Mouse (Mus musculus): ENCODE results near the gene Rnaseh2c. TPM values are rescaled to one million over a fixed set of nuclear protein-coding genes. Genes with fewer than 3 reads are reported as not detected.
A peak's percentile ranks its signal among the peaks of the same experiment; 100 is the strongest.

Gene Rnaseh2c
- polyA plus RNA-seq, 1 experiment from 2014 or later = 200 TPM

DNA sequence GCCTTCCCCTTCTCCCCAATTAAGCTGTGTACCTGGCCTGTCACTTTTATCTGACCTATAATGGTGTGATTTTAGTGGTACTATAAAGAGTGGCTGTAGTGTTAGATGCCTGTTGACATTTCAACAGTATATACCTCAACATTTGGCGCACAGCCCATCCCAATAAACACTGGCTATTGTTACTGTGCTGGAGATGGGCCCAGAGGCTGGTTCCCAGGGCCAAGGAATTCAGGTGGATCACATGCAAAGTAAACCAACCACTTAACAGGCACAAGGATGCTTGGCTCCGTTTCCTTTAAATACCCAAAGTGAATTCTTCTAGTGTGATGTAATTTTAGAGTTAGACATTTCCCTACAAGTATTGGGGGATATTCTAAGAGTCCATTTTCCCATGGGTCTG, 13.3 kb downstream of the Rnaseh2c start:
- Histone ChIP-seq H3K4me1 (peaks cover 9% of the 10 kb centered on the region), H3K27ac (replicated peaks) (no peak overlapping the region), H3K9me3 (replicated peaks) (no peaks in the 10 kb centered on the region), H3K4me3 (no peak overlapping the region), H3K27me3 (ENCODE audit: low read depth, poor library complexity, severe bottlenecking) (0 out of 2 replicates have a peak, but pooled peaks cover 6% of the 10 kb centered on the region), H3K36me3 (no peaks in the 10 kb centered on the region)
- WGBS = 78% methylated on average over 2 of the region's 2 CpGs
- DNase-seq (ENCODE audit: low spot score) = no peak

DNA sequence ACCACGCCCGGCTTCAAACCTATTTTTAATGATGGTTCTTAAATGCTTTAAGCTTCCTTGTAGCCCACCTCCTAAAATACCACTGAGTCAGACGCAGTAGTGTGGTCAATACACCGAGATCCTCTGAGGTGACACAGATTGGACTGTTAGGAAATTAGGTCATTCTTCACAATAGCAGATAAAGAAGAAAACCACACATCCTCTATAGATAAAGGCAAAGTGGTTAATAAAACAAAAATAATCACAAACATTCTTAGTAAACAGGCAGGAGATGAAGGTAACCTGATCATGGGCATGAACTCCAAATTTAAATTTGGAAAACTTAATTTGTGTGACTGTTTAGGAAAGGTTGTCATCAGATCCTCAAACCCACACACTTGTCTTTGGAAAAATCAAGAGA, 18.3 kb downstream of the Rnaseh2c start:
- WGBS = 83% methylated on average over 4 of the region's 4 CpGs
- Histone ChIP-seq H3K4me1 (no peaks in the 10 kb centered on the region), H3K27me3 (ENCODE audit: low read depth, poor library complexity, severe bottlenecking) (no peaks in the 10 kb centered on the region), H3K9me3 (replicated peaks) (no peaks in the 10 kb centered on the region), H3K36me3 (no peaks in the 10 kb centered on the region), H3K4me3 (no peak overlapping the region), H3K27ac (replicated peaks) (no peak overlapping the region)
- DNase-seq (ENCODE audit: low spot score) = no peak

DNA sequence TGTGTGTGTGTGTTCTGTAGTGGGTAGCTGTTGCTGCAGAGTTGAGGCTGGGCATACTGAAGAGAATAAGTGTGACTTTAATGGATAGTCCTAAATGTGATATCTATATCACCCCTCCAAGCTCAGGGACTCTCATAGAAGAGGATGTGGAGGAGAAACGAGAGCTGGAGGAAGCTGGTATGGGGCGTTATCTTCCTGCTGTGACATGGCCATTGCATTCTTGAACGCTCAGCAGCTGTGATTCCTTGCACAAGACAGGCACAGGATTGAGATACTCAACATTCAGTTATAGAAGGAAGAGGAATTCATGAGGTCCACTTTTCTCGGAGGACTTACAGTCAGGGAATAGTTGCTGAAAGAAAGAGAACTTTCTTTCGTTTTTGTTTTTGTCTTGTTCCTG, 20.2 kb downstream of the Rnaseh2c start:
- Histone ChIP-seq H3K27me3 (ENCODE audit: low read depth, poor library complexity, severe bottlenecking) (no peaks in the 10 kb centered on the region), H3K4me3 (no peak overlapping the region), H3K36me3 (no peaks in the 10 kb centered on the region), H3K4me1 (no peaks in the 10 kb centered on the region), H3K9me3 (replicated peaks) (no peaks in the 10 kb centered on the region), H3K27ac (replicated peaks) (no peak overlapping the region)
- no peak for DNase-seq (ENCODE audit: low spot score)
- WGBS = 77% methylated on average over 5 of the region's 5 CpGs

DNA sequence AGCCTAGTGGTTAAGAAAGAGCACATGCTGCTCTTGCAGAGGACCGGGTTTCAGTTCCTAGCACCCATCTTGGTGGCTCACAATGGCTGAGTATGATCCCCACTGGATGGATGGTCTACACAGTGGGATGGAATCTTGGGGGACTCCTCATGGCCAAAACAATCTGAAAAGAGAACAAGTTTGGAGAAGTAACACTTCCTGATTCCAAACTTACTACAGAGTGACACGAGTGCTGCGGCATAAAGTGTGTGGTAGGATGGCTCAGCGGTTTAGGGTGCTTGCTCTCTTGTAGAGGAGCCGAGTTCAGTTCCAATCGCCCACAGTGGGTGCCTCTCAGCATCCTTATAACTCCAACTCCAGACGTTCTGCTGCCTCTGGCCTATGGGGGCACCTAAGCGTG, 23.6 kb downstream of the Rnaseh2c start:
- Histone ChIP-seq H3K27ac (replicated peaks) (no peak overlapping the region), H3K27me3 (ENCODE audit: low read depth, poor library complexity, severe bottlenecking) (no peaks in the 10 kb centered on the region), H3K4me3 (no peak overlapping the region), H3K4me1 (no peaks in the 10 kb centered on the region), H3K9me3 (replicated peaks) (no peaks in the 10 kb centered on the region), H3K36me3 (no peaks in the 10 kb centered on the region)
- no peak for DNase-seq (ENCODE audit: low spot score)
- 86% methylated on average over 8 of the region's 8 CpGs for WGBS

DNA sequence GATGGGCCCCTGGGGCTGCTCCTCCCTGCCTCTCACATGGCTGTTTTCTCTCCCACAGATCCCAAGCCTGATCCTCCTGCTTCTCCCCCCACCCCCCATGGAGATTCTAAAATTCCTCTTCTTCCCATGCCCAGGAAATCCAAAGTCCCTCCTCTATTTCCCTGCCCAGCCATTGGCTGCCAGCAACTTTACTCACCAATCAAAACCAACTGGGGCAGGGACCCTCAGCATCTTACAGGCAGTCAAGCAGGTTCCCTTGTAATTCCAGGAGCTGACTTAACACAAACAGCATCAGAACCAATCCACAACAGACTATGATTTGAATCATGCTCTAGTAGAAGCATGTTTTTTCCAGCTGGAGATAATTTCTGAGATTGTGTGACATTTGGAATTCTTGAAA, 28.2 kb downstream of the Rnaseh2c start:
- H3K27ac ChIP-seq (replicated peaks) = no peak overlapping the region
- H3K4me1 ChIP-seq = no peaks in the 10 kb centered on the region
- H3K9me3 ChIP-seq (replicated peaks) = no peaks in the 10 kb centered on the region
- no peak for DNase-seq (ENCODE audit: low spot score)
- H3K4me3 ChIP-seq = no peak overlapping the region
- no peaks in the 10 kb centered on the region for H3K36me3 ChIP-seq
- no peaks in the 10 kb centered on the region for H3K27me3 ChIP-seq (ENCODE audit: low read depth, poor library complexity, severe bottlenecking)

DNA sequence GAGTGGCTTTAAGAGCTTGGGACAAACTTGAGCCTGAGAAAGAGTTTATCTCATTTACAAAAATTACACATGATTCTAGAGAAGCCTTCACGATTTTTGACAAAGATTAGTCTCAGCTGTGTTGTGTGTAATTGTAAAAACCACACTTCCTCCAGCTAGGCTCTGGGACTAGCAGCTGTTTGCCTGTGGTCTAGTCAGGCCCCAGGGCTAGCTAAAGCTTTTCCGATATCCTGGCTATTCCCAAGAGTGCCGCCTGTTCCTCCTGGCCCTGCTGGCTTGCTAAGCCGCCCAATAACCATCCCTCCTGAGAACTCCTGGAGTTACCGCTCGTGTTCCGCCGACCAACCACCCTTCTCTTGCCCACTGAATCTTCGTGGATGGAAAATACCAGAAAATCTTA, 30.4 kb downstream of the Rnaseh2c start:
- H3K27ac ChIP-seq (replicated peaks) = no peak overlapping the region
- 79% methylated on average over 9 of the region's 9 CpGs for WGBS
- no peak overlapping the region for H3K4me3 ChIP-seq
- no peaks in the 10 kb centered on the region for H3K36me3 ChIP-seq
- no peak for DNase-seq (ENCODE audit: low spot score)
- peaks cover 11% of the 10 kb centered on the region for H3K4me1 ChIP-seq
- no peaks in the 10 kb centered on the region for H3K9me3 ChIP-seq (replicated peaks)
- H3K27me3 ChIP-seq (ENCODE audit: low read depth, poor library complexity, severe bottlenecking) = no peaks in the 10 kb centered on the region

DNA sequence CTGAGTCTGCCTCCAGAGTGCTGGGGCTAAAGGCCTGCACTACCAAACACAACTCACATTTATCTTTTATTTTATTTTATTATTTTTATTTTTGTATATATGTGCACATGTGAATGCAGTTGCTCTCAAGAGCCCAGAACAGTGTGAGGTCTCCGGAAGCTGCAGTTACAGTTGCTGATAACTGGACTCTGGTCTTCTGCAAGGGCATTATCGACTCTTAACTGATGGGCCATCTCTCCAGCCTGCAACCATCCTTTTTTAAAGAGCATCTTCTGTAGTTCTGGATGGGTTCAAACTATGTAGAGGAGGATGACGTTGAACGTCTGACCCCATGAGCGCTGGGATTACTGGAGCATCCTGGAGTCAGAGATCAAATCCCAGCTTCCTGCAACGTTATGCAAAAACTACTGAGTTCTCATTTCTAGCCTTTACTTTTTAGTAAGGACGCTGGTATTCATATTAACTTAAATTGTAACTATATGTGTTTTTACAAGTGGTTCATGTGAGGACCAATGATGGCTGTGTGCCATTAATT, 34.4 kb downstream of the Rnaseh2c start:
- WGBS = 83% methylated on average over 7 of the region's 7 CpGs
- H3K4me3 ChIP-seq = peak overlapping the region; percentile 83; the same call in 1 of the 2 replicates

DNA sequence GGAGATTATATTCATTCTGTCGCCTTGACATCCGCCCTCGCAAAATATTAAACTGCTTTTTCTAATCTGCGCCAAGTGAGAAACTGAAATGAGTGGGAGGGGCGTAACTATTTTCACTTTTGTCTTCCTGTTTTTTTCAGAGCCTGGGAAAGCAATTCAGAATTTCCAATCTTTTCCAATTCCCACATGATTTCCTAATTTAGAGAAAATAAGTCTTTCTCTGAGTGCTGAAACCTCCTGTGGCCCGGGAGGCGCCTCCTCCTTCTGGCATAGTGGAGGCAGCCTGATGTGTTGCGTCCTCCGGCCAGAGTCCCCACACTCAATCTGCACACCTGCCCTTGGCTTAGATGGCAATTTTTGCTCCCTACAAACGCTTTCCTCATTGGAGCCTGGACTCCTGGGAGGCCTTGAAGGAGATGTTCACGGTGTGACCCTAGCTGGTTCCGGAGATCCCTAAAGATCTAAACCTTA, 34.9 kb downstream of the Rnaseh2c start:
- no peak for DNase-seq (ENCODE audit: low spot score)
- Histone ChIP-seq H3K9me3 (replicated peaks) (no peaks in the 10 kb centered on the region), H3K27me3 (ENCODE audit: low read depth, poor library complexity, severe bottlenecking) (no peaks in the 10 kb centered on the region), H3K27ac (replicated peaks) (peak overlapping the region; percentile 94), H3K4me1 (peaks cover 27% of the 10 kb centered on the region), H3K36me3 (peaks cover 28% of the 10 kb centered on the region), H3K4me3 (peak overlapping the region; percentile 83)
- 47% methylated on average over 12 of the region's 12 CpGs for WGBS

More for the DNA sequence above, 34.4 kb downstream of the Rnaseh2c start:
- no peak for DNase-seq (ENCODE audit: low spot score)
- H3K36me3 ChIP-seq = peaks cover 23% of the 10 kb centered on the region
- no peaks in the 10 kb centered on the region for H3K27me3 ChIP-seq (ENCODE audit: low read depth, poor library complexity, severe bottlenecking)
- H3K4me1 ChIP-seq = peaks cover 27% of the 10 kb centered on the region
- H3K9me3 ChIP-seq (replicated peaks) = no peaks in the 10 kb centered on the region
- peak overlapping the region; percentile 94; the same call in 1 of the 2 replicates for H3K27ac ChIP-seq (replicated peaks)

DNA sequence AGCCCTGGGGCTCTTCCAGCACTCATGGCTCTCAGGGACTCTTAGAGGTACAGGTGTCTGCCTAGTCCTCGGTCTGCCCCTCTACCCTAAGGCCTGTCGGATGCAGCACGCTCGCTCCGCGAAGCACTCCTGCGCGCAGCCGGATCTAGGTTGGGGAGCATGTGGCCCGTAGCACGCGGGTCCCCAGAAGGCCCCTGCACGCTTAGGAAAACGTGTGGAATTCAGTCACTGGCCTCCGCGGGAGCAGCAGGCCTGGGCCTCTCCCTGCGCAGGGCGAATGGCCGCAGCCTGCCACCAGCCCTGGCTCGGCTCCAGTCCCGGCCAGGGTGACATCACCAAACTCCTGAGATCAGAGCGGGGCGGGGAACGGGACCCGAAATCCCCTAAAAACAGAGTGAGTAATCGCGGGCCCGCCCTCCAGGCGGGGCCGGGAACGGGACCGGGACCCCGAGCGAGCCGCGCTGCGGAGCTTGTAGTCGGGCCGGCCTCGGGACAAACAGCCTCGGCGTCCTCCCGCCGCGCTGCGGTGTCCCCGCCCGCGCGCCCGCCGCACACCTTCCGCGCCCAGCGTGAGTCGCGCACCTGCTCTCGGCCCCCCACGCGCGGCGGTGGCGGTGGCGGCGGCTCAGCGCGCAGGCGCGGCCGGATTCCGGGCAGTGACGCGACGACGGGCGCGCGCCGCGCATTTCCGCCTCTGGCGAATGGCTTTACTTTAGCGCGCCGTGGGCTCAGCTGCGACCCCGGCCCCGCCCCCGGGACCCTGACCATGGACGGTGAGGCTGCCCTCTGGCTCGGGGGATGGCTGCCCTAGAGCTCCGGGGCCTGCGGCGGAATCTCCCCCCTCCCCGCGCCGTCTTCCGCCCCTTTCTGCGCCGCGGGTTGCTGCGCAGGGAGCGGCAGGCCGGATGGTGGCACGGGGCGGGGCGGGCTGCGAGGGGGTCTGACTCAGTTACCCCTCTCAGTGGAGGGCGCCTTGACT, 35.7 kb downstream of the Rnaseh2c start, which contains the start of gene Rela:
TSS of gene Rela (plus strand) at position 415 of the 979 bp plus-strand sequence.
- H3K4me3 ChIP-seq = peak within 1 kb of the TSS; percentile 83
- H3K27me3 ChIP-seq (ENCODE audit: low read depth, poor library complexity, severe bottlenecking) = no peaks in the 10 kb centered on the region
- WGBS = under 1% methylated on average over 93 of the region's 109 CpGs
- H3K9me3 ChIP-seq (replicated peaks) = no peaks in the 10 kb centered on the region
- DNase-seq (ENCODE audit: low spot score) = peak; percentile 85
- H3K4me1 ChIP-seq = peaks cover 27% of the 10 kb centered on the region
- H3K27ac ChIP-seq (replicated peaks) = peak within 1 kb of the TSS; percentile 94
- peaks cover 35% of the 10 kb centered on the region for H3K36me3 ChIP-seq

DNA sequence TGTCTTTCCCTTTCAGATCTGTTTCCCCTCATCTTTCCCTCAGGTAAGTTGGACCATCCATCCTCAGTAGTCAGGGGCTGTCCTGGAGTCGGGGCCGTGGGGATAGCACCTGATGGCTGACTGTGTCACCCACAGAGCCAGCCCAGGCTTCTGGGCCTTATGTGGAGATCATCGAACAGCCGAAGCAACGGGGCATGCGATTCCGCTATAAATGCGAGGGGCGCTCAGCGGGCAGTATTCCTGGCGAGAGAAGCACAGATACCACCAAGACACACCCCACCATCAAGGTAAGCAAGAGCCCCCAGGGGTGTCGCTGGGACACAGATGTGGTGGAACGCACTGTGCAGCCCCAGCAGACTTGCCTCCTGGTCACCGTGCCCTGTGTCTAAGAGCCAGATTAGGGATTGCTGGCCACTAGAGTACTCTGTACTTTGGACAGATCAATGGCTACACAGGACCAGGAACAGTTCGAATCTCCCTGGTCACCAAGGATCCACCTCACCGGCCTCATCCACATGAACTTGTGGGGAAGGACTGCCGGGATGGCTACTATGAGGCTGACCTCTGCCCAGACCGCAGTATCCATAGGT, 36.8 kb downstream of the Rnaseh2c start:
- H3K27me3 ChIP-seq (ENCODE audit: low read depth, poor library complexity, severe bottlenecking) = no peaks in the 10 kb centered on the region
- H3K4me1 ChIP-seq = peaks cover 27% of the 10 kb centered on the region
- H3K36me3 ChIP-seq = peaks cover 46% of the 10 kb centered on the region
- WGBS = 95% methylated on average over 18 of the region's 18 CpGs
- H3K27ac ChIP-seq (replicated peaks) = no peak overlapping the region
- no peak for DNase-seq (ENCODE audit: low spot score)
- H3K9me3 ChIP-seq (replicated peaks) = no peaks in the 10 kb centered on the region
- H3K4me3 ChIP-seq = peak overlapping the region; percentile 83

DNA sequence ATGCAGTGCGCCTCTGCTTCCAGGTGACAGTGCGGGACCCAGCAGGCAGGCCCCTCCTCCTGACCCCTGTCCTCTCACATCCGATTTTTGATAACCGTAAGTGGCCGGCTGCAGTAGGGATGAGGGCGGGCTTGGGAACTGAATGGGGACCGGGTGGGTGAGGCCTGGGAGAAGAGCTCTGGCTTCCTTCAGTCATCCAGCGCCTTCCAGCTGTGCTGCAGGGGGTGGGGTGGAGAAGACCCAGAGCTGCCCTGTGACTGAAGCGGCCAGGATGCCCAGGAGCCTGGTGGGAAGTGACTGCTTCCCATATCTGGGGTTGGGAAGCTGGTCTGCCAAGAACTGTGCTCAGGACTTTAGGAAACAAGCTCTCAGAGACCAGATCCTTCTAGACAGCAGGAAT, 38.7 kb downstream of the Rnaseh2c start:
- no peaks in the 10 kb centered on the region for H3K9me3 ChIP-seq (replicated peaks)
- H3K27ac ChIP-seq (replicated peaks) = no peak overlapping the region
- H3K27me3 ChIP-seq (ENCODE audit: low read depth, poor library complexity, severe bottlenecking) = no peaks in the 10 kb centered on the region
- no peak overlapping the region for H3K4me3 ChIP-seq
- H3K36me3 ChIP-seq = peaks cover 63% of the 10 kb centered on the region
- no peak for DNase-seq (ENCODE audit: low spot score)
- H3K4me1 ChIP-seq = peaks cover 27% of the 10 kb centered on the region
- WGBS = 87% methylated on average over 9 of the region's 9 CpGs

DNA sequence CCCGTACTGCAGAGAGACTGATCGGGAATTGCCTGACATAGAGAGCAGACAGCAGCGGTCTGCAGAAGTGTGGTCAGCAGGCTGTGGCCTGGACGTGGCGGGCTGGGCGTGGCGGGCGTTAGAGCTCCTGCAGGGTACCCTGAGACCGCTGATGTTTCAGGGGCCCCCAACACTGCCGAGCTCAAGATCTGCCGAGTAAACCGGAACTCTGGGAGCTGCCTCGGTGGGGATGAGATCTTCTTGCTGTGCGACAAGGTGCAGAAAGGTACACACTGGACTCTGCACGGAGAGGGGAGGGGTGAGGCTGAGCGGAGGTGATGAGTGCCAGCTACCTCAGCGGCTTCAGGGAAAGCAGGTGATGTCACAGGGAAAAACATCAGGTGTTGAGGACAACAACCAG, 39.3 kb downstream of the Rnaseh2c start:
- H3K4me1 ChIP-seq = peaks cover 27% of the 10 kb centered on the region
- H3K27ac ChIP-seq (replicated peaks) = no peak overlapping the region
- no peak for DNase-seq (ENCODE audit: low spot score)
- 94% methylated on average over 17 of the region's 17 CpGs for WGBS
- H3K36me3 ChIP-seq = peaks cover 70% of the 10 kb centered on the region
- H3K27me3 ChIP-seq (ENCODE audit: low read depth, poor library complexity, severe bottlenecking) = no peaks in the 10 kb centered on the region
- no peaks in the 10 kb centered on the region for H3K9me3 ChIP-seq (replicated peaks)
- H3K4me3 ChIP-seq = no peak overlapping the region

DNA sequence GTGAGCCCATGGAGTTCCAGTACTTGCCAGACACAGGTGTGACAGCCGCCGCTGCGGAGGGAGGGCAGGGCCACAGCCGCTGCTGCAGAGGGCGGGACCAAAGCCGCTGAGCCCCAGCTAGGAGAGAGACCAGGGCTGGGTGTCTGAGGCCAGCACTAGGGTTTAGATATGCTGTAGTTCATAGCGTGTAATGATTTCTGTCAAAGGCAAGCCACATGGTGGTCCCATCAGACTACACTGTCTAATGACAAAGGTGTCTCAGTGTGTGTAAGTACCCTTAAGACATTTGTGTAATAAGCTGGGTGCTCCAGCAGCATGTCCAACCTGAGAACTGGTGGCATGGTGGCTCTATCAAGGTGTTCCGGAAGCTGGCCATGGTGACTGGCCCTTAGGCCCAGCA, 40.0 kb downstream of the Rnaseh2c start:
- Histone ChIP-seq H3K27ac (replicated peaks) (no peak overlapping the region), H3K36me3 (peaks cover 76% of the 10 kb centered on the region), H3K4me1 (peaks cover 21% of the 10 kb centered on the region), H3K4me3 (no peak overlapping the region), H3K9me3 (replicated peaks) (no peaks in the 10 kb centered on the region), H3K27me3 (ENCODE audit: low read depth, poor library complexity, severe bottlenecking) (no peaks in the 10 kb centered on the region)
- 91% methylated on average over 8 of the region's 8 CpGs for WGBS
- no peak for DNase-seq (ENCODE audit: low spot score)

All from midbrain, embryonic 10.5 days (tissue).